Mouse (Mus musculus): ENCODE measurements around the gene Rrh. TPM values are rescaled to one million over a fixed set of nuclear protein-coding genes. Genes with fewer than 3 reads are reported as not detected.

Gene Rrh
- polyA plus RNA-seq, 1 experiment: not detected

- TF ChIP-seq FLI1 (IDR thresholded peaks at IDR 0.05; ENCODE audit: low read length): no peak
- TF ChIP-seq GATA1 (IDR thresholded peaks at IDR 0.05; ENCODE audit: borderline replicate concordance, low read length): no peak
- Histone ChIP-seq H3K27me3 (replicated peaks) (no peaks in the 10 kb centered on the region), H3K4me3 (replicated peaks) (peak overlapping the region; percentile 99), H3K9me3 (no peaks in the 10 kb centered on the region), H3K36me3 (replicated peaks; ENCODE audit: low read length) (peaks cover 28% of the 10 kb centered on the region), H3K4me1 (peaks cover 40% of the 10 kb centered on the region)
These were observed 8.2 kb upstream of the Rrh start for GRCm38 (mm10) chr3:129830626-129831025.

- Histone ChIP-seq H3K27me3 (replicated peaks) (no peaks in the 10 kb centered on the region), H3K36me3 (replicated peaks; ENCODE audit: low read length) (peaks cover 56% of the 10 kb centered on the region), H3K4me3 (replicated peaks) (peak overlapping the region; percentile 33), H3K4me1 (peaks cover 34% of the 10 kb centered on the region), H3K9me3 (no peaks in the 10 kb centered on the region)
- no peak for TF ChIP-seq FLI1 (IDR thresholded peaks at IDR 0.05; ENCODE audit: low read length)
- no peak for TF ChIP-seq GATA1 (IDR thresholded peaks at IDR 0.05; ENCODE audit: borderline replicate concordance, low read length)
These were observed 5.3 kb upstream of the Rrh start for GRCm38 (mm10) chr3:129827691-129828090.

GRCm38 (mm10) chr3:129826691-129827090 lies 4.3 kb upstream of the Rrh start:
- H3K9me3 ChIP-seq: no peaks in the 10 kb centered on the region
- peaks cover 28% of the 10 kb centered on the region for H3K4me1 ChIP-seq
- TF ChIP-seq FLI1 (IDR thresholded peaks at IDR 0.05; ENCODE audit: low read length) (no peak), GATA1 (IDR thresholded peaks at IDR 0.05; ENCODE audit: borderline replicate concordance, low read length) (no peak)
- H3K4me3 ChIP-seq (replicated peaks): no peak overlapping the region
- peaks cover 65% of the 10 kb centered on the region for H3K36me3 ChIP-seq (replicated peaks; ENCODE audit: low read length)
- H3K27me3 ChIP-seq (replicated peaks): no peaks in the 10 kb centered on the region

- Histone ChIP-seq H3K27me3 (replicated peaks) (no peaks in the 10 kb centered on the region), H3K9me3 (no peaks in the 10 kb centered on the region), H3K36me3 (replicated peaks; ENCODE audit: low read length) (peaks cover 69% of the 10 kb centered on the region), H3K4me3 (replicated peaks) (no peak overlapping the region), H3K4me1 (peaks cover 21% of the 10 kb centered on the region)
- TF ChIP-seq GATA1 (IDR thresholded peaks at IDR 0.05; ENCODE audit: borderline replicate concordance, low read length) (no peak), FLI1 (IDR thresholded peaks at IDR 0.05; ENCODE audit: low read length) (no peak)
These were observed 2.5 kb upstream of the Rrh start for GRCm38 (mm10) chr3:129824891-129825290.

- Histone ChIP-seq H3K4me3 (replicated peaks) (no peak overlapping the region), H3K9me3 (no peaks in the 10 kb centered on the region), H3K27me3 (replicated peaks) (no peaks in the 10 kb centered on the region), H3K36me3 (replicated peaks; ENCODE audit: low read length) (peaks cover 72% of the 10 kb centered on the region), H3K4me1 (peaks cover 14% of the 10 kb centered on the region)
- TF ChIP-seq FLI1 (IDR thresholded peaks at IDR 0.05; ENCODE audit: low read length) (no peak), GATA1 (IDR thresholded peaks at IDR 0.05; ENCODE audit: borderline replicate concordance, low read length) (no peak)
These were observed 1.8 kb upstream of the Rrh start for GRCm38 (mm10) chr3:129824146-129824545.

GRCm38 (mm10) chr3:129823293-129823692 lies 906 bp upstream of the Rrh start:
- no peaks in the 10 kb centered on the region for H3K27me3 ChIP-seq (replicated peaks)
- no peak for TF ChIP-seq GATA1 (IDR thresholded peaks at IDR 0.05; ENCODE audit: borderline replicate concordance, low read length)
- no peak for TF ChIP-seq FLI1 (IDR thresholded peaks at IDR 0.05; ENCODE audit: low read length)
- no peak overlapping the region for H3K4me3 ChIP-seq (replicated peaks)
- no peaks in the 10 kb centered on the region for H3K9me3 ChIP-seq
- H3K36me3 ChIP-seq (replicated peaks; ENCODE audit: low read length): peaks cover 68% of the 10 kb centered on the region
- peaks cover 7% of the 10 kb centered on the region; the same call in 1 of the 2 replicates for H3K4me1 ChIP-seq

- H3K4me3 ChIP-seq (replicated peaks): no peak overlapping the region
- no peaks in the 10 kb centered on the region for H3K4me1 ChIP-seq
- TF ChIP-seq GATA1 (IDR thresholded peaks at IDR 0.05; ENCODE audit: borderline replicate concordance, low read length) (no peak), FLI1 (IDR thresholded peaks at IDR 0.05; ENCODE audit: low read length) (no peak)
- H3K27me3 ChIP-seq (replicated peaks): no peaks in the 10 kb centered on the region
- H3K36me3 ChIP-seq (replicated peaks; ENCODE audit: low read length): peaks cover 55% of the 10 kb centered on the region
- no peaks in the 10 kb centered on the region for H3K9me3 ChIP-seq
These were observed 651 bp downstream of the Rrh start for GRCm38 (mm10) chr3:129821736-129822135.

- Histone ChIP-seq H3K4me3 (replicated peaks) (no peak overlapping the region), H3K36me3 (replicated peaks; ENCODE audit: low read length) (peaks cover 46% of the 10 kb centered on the region), H3K4me1 (no peaks in the 10 kb centered on the region), H3K27me3 (replicated peaks) (no peaks in the 10 kb centered on the region), H3K9me3 (no peaks in the 10 kb centered on the region)
- TF ChIP-seq GATA1 (IDR thresholded peaks at IDR 0.05; ENCODE audit: borderline replicate concordance, low read length): no peak
- TF ChIP-seq FLI1 (IDR thresholded peaks at IDR 0.05; ENCODE audit: low read length): no peak
These were observed 1.5 kb downstream of the Rrh start for GRCm38 (mm10) chr3:129820847-129821246.

GRCm38 (mm10) chr3:129803765-129804164 lies 18.6 kb downstream of the Rrh start, which contains the start of gene Lrit3:
Gene Lrit3 (minus strand): TSS chr3:129804030.
- TF ChIP-seq FLI1 (IDR thresholded peaks at IDR 0.05; ENCODE audit: low read length): no peak
- TF ChIP-seq GATA1 (IDR thresholded peaks at IDR 0.05; ENCODE audit: borderline replicate concordance, low read length): no peak
- Histone ChIP-seq H3K27me3 (replicated peaks) (no peaks in the 10 kb centered on the region), H3K4me1 (no peaks in the 10 kb centered on the region), H3K36me3 (replicated peaks; ENCODE audit: low read length) (no peaks in the 10 kb centered on the region), H3K9me3 (0 out of 2 replicates have a peak, but pooled peaks cover 3% of the 10 kb centered on the region), H3K4me3 (replicated peaks) (no peak within 1 kb of the TSS)

- no peaks in the 10 kb centered on the region for H3K4me1 ChIP-seq
- peaks cover 2% of the 10 kb centered on the region for H3K27me3 ChIP-seq (replicated peaks)
- no peak overlapping the region for H3K4me3 ChIP-seq (replicated peaks)
- H3K36me3 ChIP-seq (replicated peaks; ENCODE audit: low read length): no peaks in the 10 kb centered on the region
- H3K9me3 ChIP-seq: 0 out of 2 replicates have a peak, but pooled peaks cover 3% of the 10 kb centered on the region
- TF ChIP-seq GATA1 (IDR thresholded peaks at IDR 0.05; ENCODE audit: borderline replicate concordance, low read length) (no peak), FLI1 (IDR thresholded peaks at IDR 0.05; ENCODE audit: low read length) (no peak)
These were observed 23.4 kb downstream of the Rrh start for GRCm38 (mm10) chr3:129799011-129799410.

GRCm38 (mm10) chr3:129798551-129798950 lies 23.8 kb downstream of the Rrh start:
- H3K36me3 ChIP-seq (replicated peaks; ENCODE audit: low read length): no peaks in the 10 kb centered on the region
- no peaks in the 10 kb centered on the region for H3K4me1 ChIP-seq
- TF ChIP-seq FLI1 (IDR thresholded peaks at IDR 0.05; ENCODE audit: low read length): no peak
- H3K9me3 ChIP-seq: 0 out of 2 replicates have a peak, but pooled peaks cover 3% of the 10 kb centered on the region
- no peak overlapping the region for H3K4me3 ChIP-seq (replicated peaks)
- peaks cover 2% of the 10 kb centered on the region for H3K27me3 ChIP-seq (replicated peaks)

All from megakaryocyte, embryonic 14.5 days (primary cell).